Mouse (Mus musculus) forebrain, embryonic 12.5 days (tissue): ENCODE measurements around the gene Tmub2. TPM values are rescaled to one million over a fixed set of nuclear protein-coding genes. Genes with fewer than 3 reads are reported as not detected.
A peak's percentile ranks its signal among the peaks of the same experiment; 100 is the strongest.
"Not testable (repeated sequence)": the region's sequence is repeated elsewhere in the genome, so short reads cannot be mapped to it uniquely, and the experiment has no call there.

Experiments
- ATAC-seq: fragments of 200-750 bp; cut with Nextera tagmentation; 2 replicates; pipeline ENCODE4 v1.8.0; 2017; ENCODE audit warnings: moderate TSS enrichment; ENCODE audit not compliant: low FRiP score
- H3K27ac ChIP-seq: fragments of 300-500 bp; sonication (generic); 2 replicates; pipeline ENCODE4 v1.5.1; 2016; ENCODE audit warnings: mild to moderate bottlenecking
- H3K27me3 ChIP-seq: fragments of 300-500 bp; sonication (generic); 2 replicates; pipeline ENCODE4 v1.6.1; 2016; ENCODE audit warnings: mild to moderate bottlenecking
- H3K36me3 ChIP-seq: fragments of 300-500 bp; sonication (generic); replicated peaks from 2 replicates; pipeline ENCODE4 v1.6.1; 2016; ENCODE audit warnings: mild to moderate bottlenecking
- H3K4me1 ChIP-seq: fragments of 300-500 bp; sonication (generic); 2 replicates; pipeline ENCODE4 v1.6.1; 2016
- H3K4me2 ChIP-seq: fragments of 300-500 bp; sonication (generic); 2 replicates; pipeline ENCODE4 v1.6.1; 2016; ENCODE audit warnings: mild to moderate bottlenecking, moderate library complexity
- H3K4me3 ChIP-seq: fragments of 300-500 bp; sonication (generic); replicated peaks from 2 replicates; pipeline ENCODE4 v1.5.1; 2016; ENCODE audit warnings: mild to moderate bottlenecking
- H3K9ac ChIP-seq: fragments of 300-500 bp; sonication (generic); 2 replicates; pipeline ENCODE4 v1.6.1; 2016; ENCODE audit warnings: mild to moderate bottlenecking
- H3K9me3 ChIP-seq: fragments of 300-500 bp; sonication (generic); 2 replicates; pipeline ENCODE4 v1.6.1; 2016
- WGBS: fragments of 180-500 bp; shearing (Covaris S2); methylation state at CpG from one replicate; pipeline ENCODE4 v1.1.7; 2016; 5-methylcytosine and 5-hydroxymethylcytosine counted together
- polyA plus RNA-seq: library from polyadenylated mRNA; unstranded; fragments of >200 nt; fragmentation: Nextera tagmentation; extraction: Ambion mirVana; gene quantifications from 2 replicates; pipeline ENCODE4 v1.2.1, GENCODE M21; 2016

Tmub2 gene
- polyA plus RNA-seq, 1 experiment from 2014 or later, result 53.9 TPM

DNA sequence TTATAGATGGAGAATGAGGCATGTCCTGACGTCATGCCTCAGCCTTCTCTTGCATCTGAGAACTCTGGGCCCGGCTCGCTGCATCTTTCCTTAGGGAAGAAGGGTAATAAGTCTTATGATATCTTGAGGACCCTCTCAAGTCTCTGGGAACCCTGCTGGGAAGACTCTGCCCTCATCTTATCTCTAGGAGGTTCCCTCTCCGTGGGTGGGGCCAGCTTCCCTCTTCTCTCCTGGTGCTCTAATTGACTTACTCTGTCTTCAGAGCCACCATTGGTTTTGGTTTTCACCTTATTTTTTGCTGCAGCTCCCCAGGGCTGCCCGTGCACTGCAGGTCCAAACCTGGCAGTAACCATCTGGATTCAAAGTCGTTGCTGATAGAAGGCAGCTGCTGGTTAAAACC is 26.6 kb upstream of the Tmub2 start:
- no peak overlapping the region for H3K4me3 ChIP-seq
- no peaks in the 10 kb centered on the region for H3K9me3 ChIP-seq
- H3K27me3 ChIP-seq, result no peaks in the 10 kb centered on the region
- H3K4me1 ChIP-seq, result peaks cover 14% of the 10 kb centered on the region
- ATAC-seq, result no peak
- H3K9ac ChIP-seq, result no peak overlapping the region
- H3K27ac ChIP-seq, result peak overlapping the region; percentile 38; the same call in 1 of the 2 replicates
- no peak overlapping the region for H3K4me2 ChIP-seq
- 88% methylated on average over 6 of the region's 6 CpGs for WGBS
- peaks cover 54% of the 10 kb centered on the region for H3K36me3 ChIP-seq

DNA sequence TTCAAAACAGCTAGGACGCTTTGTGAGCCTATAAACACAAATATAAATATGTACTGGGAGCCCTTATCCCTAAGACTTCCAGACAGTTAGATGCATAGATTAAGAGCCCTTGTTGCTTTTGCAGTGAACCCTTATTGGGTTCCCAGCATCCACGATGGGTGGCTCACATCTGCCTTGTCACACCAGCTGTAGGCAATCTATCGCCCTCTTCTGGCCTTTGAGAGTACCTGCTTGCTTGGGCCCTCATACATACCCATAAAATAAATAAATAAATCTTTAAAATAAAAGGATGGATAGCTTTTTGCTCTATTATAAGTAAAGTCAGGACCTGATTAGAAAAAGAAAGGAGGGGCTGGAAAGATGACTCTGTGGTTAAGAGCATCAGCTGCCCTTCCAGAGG is 26.2 kb upstream of the Tmub2 start:
- Histone ChIP-seq H3K4me1 (peaks cover 14% of the 10 kb centered on the region), H3K36me3 (peaks cover 54% of the 10 kb centered on the region), H3K27ac (no peak overlapping the region), H3K4me3 (no peak overlapping the region), H3K27me3 (no peaks in the 10 kb centered on the region), H3K9ac (no peak overlapping the region), H3K9me3 (no peaks in the 10 kb centered on the region), H3K4me2 (no peak overlapping the region)
- ATAC-seq, result no peak
- WGBS, result 80% methylated on average over 3 of the region's 3 CpGs

DNA sequence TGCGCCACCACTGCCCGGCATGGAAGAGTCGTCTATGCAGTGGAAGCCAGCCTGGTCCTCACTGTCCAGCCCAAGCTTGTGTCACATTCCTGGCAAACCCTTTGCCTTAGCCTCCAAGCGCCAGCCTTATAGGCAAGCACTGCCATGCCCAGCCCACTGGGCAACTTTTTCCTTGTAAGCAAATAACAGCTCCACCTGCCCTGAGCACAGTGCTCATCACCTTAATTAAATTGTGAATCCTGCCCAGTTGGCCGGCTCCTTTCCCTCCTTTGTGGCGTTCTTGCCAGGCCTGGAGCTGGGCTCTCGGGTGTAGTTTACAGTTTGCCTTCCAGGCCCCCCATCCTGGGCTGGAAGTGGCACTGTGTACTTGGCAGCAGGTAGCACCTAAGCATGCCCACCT is 21.5 kb upstream of the Tmub2 start:
- H3K36me3 ChIP-seq, result peaks cover 33% of the 10 kb centered on the region
- no peak overlapping the region for H3K4me3 ChIP-seq
- no peak overlapping the region for H3K9ac ChIP-seq
- H3K9me3 ChIP-seq, result no peaks in the 10 kb centered on the region
- H3K4me1 ChIP-seq, result 0 out of 2 replicates have a peak, but pooled peaks cover 2% of the 10 kb centered on the region
- H3K27me3 ChIP-seq, result no peaks in the 10 kb centered on the region
- H3K4me2 ChIP-seq, result no peak overlapping the region
- ATAC-seq, result no peak
- 89% methylated on average over 7 of the region's 7 CpGs for WGBS
- no peak overlapping the region for H3K27ac ChIP-seq

DNA sequence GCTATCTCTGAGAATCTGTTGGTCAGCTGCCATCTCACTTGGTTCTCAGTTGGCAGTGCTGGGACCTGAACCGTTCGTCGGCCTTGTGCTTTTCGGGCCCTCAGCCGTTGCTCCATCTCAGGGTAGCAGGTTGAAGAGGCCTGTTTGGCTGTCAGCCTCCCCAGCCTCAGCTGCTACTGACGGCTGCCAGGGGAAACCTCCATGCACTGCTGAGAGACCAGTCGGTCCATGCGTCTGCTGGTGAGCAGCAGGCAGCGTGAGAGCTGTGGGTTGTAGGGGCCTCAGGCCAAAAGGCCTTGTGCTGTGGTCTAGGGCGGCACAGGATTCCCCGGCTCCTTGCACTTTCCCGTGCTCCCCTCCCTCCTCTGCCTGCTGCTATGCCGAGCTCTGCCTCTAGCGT is 18.9 kb upstream of the Tmub2 start:
- Histone ChIP-seq H3K36me3 (peaks cover 14% of the 10 kb centered on the region), H3K4me1 (0 out of 2 replicates have a peak, but pooled peaks cover 2% of the 10 kb centered on the region), H3K27me3 (0 out of 2 replicates have a peak, but pooled peaks cover 2% of the 10 kb centered on the region), H3K9ac (no peak overlapping the region), H3K27ac (no peak overlapping the region), H3K4me3 (no peak overlapping the region), H3K4me2 (no peak overlapping the region), H3K9me3 (no peaks in the 10 kb centered on the region)
- WGBS, result 72% methylated on average over 14 of the region's 14 CpGs
- no peak for ATAC-seq

DNA sequence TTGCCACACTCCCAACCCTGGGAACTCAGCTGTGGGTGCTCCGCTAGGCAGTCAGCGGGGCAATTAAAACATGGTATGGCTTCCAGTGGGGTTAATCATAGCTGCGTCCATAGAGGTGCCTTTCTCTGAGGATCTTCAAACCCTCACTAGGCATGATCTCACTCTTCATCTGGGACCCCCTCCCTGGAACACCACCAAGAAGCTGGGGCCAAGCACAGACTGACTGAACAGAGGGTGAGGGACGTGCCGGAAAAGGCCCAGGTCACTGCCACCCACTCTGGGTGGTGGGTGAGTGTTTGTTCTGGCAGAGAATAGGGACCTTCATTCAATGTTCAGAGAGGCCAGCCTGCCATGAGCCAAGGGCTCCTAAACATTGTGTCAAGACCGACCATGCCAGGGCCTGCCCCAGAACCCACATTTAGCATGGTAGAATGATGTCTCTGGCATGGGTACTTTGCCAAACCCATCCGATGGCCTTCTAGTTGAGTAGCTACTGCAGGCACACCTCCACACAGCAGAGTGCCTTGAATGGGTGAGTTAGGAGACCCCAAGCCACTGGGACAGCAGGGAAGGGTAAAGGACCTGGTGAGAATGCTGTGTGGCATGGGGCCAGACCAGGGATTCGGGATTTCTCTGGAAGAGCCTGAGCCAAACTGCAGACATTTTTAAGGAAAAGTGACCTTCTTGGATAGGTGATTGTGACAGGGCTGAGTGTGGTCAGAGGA is 17.9 kb upstream of the Tmub2 start:
- no peak for ATAC-seq
- Histone ChIP-seq H3K9ac (no peak overlapping the region), H3K27ac (no peak overlapping the region), H3K9me3 (no peaks in the 10 kb centered on the region), H3K36me3 (peaks cover 9% of the 10 kb centered on the region), H3K4me1 (0 out of 2 replicates have a peak, but pooled peaks cover 2% of the 10 kb centered on the region), H3K27me3 (0 out of 2 replicates have a peak, but pooled peaks cover 2% of the 10 kb centered on the region), H3K4me3 (no peak overlapping the region), H3K4me2 (no peak overlapping the region)
- 88% methylated on average over 8 of the region's 8 CpGs for WGBS

DNA sequence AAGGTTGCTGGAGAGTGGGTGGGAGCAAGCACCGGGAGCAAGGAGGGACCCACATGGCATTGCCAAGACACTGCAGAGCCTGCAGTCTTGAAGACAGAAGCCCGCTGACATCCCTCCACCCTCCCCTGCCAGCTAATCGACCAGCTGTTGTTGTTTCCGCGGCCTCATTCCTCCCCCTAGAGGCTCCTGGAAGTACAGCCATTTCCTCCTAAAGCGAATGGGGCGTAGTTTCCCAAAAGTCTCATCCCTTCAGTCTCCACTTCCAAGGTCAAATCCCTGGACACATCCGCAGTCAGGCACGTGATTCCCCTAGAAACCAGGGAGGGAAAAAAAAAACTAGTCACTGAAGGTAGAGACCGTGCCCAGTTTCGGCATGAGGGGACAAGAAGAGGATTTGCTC is 17.3 kb upstream of the Tmub2 start:
- H3K4me2 ChIP-seq, result no peak overlapping the region
- WGBS, result 9% methylated on average over 11 of the region's 11 CpGs

DNA sequence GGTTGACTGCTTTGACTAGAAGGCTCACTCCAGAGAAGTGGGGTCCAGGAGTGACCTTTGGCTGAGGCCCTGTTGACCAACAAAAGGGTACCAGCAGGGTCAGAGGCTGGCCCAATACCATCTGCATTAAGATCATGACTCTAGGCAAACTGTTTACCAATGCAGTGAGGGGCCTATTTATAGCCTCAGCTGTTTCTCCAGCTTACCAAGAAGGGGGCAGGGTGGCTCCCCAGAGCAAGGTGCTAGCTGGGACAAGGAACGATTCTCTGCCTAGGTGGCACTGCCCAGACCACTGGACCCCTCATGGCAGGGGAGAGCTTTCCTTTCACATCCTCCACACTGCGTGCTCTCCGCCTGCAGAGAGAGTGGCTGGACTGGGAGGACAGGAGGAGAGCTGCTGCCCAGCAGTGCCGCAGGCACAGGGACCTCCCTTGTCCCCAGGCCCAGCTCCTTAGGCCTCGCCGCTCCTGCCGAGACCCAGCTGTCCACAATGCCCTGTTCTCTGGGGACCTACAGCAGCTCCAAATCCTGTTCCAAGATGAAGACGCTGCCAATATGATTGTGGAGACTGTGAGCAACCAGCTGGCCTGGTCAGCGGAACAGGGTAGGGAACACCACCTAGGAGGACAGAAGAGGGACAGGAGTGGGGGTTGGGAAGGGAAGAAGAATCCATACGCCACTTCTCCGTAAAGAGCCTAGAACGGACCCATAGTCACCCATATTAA is 16.0 kb upstream of the Tmub2 start, which contains the start of gene Asb16:
Gene Asb16 (plus strand): TSS at position 224 of the 725 bp plus-strand sequence.
- no peak within 1 kb of the TSS for H3K9ac ChIP-seq
- no peak for ATAC-seq
- no peaks in the 10 kb centered on the region for H3K36me3 ChIP-seq

More for the DNA sequence above, 17.3 kb upstream of the Tmub2 start:
- no peaks in the 10 kb centered on the region for H3K9me3 ChIP-seq
- 0 out of 2 replicates have a peak, but pooled peaks cover 2% of the 10 kb centered on the region for H3K27me3 ChIP-seq
- H3K9ac ChIP-seq, result no peak overlapping the region
- 0 out of 2 replicates have a peak, but pooled peaks cover 2% of the 10 kb centered on the region for H3K4me1 ChIP-seq
- H3K36me3 ChIP-seq, result peaks cover 3% of the 10 kb centered on the region
- H3K4me3 ChIP-seq, result no peak overlapping the region
- H3K27ac ChIP-seq, result no peak overlapping the region
- ATAC-seq, result peak; percentile 46; the same call in 1 of the 2 replicates

DNA sequence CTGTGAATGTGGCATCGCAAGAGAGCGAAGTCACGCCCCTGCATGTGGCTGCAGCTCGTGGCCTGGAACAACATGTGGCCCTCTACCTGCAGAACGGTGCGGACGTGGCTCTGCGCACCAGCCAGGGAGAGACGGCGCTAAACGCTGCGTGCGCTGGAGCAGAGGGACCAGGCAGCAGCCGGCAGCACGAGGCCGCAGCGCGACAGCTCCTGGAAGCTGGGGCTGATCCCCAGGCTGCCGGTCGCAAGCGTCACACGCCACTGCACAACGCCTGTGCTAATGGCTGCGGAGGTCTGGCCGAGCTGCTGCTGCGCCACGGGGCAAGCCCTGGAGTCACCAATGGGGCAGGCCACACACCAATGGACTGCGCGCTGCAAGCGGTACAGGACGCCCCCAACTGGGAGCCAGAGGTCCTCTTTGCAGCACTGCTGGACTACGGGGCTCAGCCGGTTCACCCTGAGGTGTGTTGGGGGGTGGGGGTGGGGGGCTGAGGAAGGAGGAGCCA is 8.3 kb upstream of the Tmub2 start:
- Histone ChIP-seq H3K4me2 (peak overlapping the region; percentile 72), H3K9ac (peak overlapping the region; percentile 56; the same call in 1 of the 2 replicates), H3K4me1 (peaks cover 9% of the 10 kb centered on the region), H3K27me3 (peaks cover 23% of the 10 kb centered on the region), H3K36me3 (no peaks in the 10 kb centered on the region), H3K9me3 (no peaks in the 10 kb centered on the region), H3K4me3 (peak overlapping the region; percentile 39), H3K27ac (peak overlapping the region; percentile 36; the same call in 1 of the 2 replicates)
- 2% methylated on average over 33 of the region's 33 CpGs for WGBS
- peak; percentile 58; the same call in 1 of the 2 replicates for ATAC-seq

More for the DNA sequence above, 16.0 kb upstream of the Tmub2 start, which contains the start of gene Asb16:
- Histone ChIP-seq H3K4me1 (0 out of 2 replicates have a peak, but pooled peaks cover 2% of the 10 kb centered on the region), H3K27ac (no peak within 1 kb of the TSS), H3K9me3 (no peaks in the 10 kb centered on the region), H3K4me3 (no peak within 1 kb of the TSS), H3K27me3 (0 out of 2 replicates have a peak, but pooled peaks cover 2% of the 10 kb centered on the region), H3K4me2 (no peak within 1 kb of the TSS)
- WGBS, result 88% methylated on average over 12 of the region's 12 CpGs

DNA sequence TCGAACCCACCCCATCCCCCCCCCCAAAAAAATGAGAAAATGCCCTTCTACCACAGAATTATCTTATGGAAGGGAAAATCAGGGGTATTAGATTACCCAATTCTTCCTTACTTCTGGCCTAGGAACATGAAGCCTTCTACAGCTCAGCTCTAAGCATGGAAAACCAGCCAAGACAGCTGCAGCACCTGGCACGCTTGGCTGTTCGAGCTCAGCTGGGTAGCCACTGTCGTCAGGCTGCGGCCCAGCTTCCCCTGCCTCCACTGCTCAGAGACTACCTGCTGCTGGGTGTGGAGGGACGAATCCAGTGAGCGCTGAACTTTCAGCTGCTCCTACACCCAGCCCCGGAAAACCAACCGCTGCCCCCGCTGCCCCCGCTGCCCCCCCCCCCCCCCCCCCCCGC is 7.0 kb upstream of the Tmub2 start:
- no peak overlapping the region for H3K27ac ChIP-seq
- H3K36me3 ChIP-seq, result no peaks in the 10 kb centered on the region
- H3K4me2 ChIP-seq, result no peak overlapping the region
- peaks cover 23% of the 10 kb centered on the region for H3K27me3 ChIP-seq
- no peak for ATAC-seq
- H3K9me3 ChIP-seq, result no peaks in the 10 kb centered on the region
- no peak overlapping the region for H3K9ac ChIP-seq
- 63% methylated on average over 7 of the region's 12 CpGs for WGBS
- no peak overlapping the region for H3K4me3 ChIP-seq
- peaks cover 9% of the 10 kb centered on the region for H3K4me1 ChIP-seq

DNA sequence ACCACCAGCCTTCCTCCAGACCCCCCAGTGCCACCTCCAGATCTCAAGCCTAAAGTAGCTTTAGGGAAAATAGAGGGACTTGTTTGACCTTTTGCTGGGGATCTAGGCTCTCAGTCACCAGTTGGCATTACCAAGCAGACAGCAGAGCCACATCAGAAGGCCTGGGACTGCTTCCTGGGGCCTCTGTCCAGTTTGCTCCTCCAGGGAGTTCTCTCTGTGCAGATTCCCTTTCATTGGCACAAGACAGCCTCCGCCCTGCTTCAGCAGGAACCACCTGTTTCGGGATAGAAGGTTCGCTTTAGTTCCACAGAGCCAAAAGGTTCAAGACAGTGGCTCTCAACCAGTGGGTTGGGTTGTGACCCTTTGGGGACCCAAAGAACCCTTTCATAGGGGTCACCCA is 5.1 kb upstream of the Tmub2 start:
- H3K36me3 ChIP-seq, result no peaks in the 10 kb centered on the region
- 97% methylated on average over 3 of the region's 3 CpGs for WGBS
- no peak overlapping the region for H3K4me2 ChIP-seq
- H3K4me1 ChIP-seq, result peaks cover 9% of the 10 kb centered on the region
- H3K9me3 ChIP-seq, result no peaks in the 10 kb centered on the region
- H3K4me3 ChIP-seq, result no peak overlapping the region
- H3K9ac ChIP-seq, result no peak overlapping the region
- H3K27ac ChIP-seq, result no peak overlapping the region
- H3K27me3 ChIP-seq, result peaks cover 23% of the 10 kb centered on the region
- no peak for ATAC-seq

DNA sequence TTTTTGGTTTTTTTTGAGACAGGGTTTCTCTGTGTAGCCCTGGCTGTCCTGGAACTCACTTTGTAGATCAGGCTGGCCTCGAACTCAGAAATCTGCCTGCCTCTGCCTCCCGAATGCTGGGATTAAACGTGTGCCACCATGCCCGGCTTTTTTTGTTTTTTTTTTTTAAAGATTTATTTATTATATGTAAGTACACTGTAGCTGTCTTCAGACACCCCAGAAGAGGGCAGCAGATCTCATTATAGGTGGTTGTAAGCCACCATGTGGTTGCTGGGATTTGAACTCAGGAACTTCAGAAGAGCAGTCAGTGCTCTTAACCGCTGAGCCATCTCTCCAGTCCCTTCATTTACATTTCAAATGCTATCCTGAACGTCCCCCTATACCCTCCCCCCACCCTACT is 4.5 kb upstream of the Tmub2 start:
- H3K4me1 ChIP-seq, H3K4me2 ChIP-seq, ATAC-seq, H3K27ac ChIP-seq, H3K9me3 ChIP-seq, H3K9ac ChIP-seq, H3K4me3 ChIP-seq, H3K36me3 ChIP-seq: not testable (repeated sequence)
- 81% methylated on average over 6 of the region's 6 CpGs for WGBS
- peaks cover 20% of the 10 kb centered on the region for H3K27me3 ChIP-seq

DNA sequence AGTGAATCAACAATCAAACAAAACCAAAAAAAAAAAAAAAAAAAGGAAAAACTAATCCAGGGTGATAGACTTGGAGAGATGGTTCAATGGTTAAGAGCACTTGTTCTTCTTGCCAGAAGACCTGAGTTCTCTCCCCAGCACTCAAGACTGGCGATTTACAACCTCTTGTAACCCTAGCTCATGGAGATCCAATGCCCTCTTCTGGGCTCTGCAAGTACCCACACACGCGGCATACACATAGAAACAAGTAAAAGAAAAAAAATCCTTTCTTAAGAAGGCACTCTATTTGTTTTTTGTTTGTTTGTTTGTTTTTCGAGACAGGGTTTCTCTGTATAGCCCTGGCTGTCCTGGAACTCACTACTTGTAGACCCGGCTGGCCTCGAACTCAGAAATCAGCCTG is 809 bp upstream of the Tmub2 start:
- 89% methylated on average over 6 of the region's 6 CpGs for WGBS
- peak overlapping the region; percentile 68 for H3K4me3 ChIP-seq
- no peaks in the 10 kb centered on the region for H3K9me3 ChIP-seq

More for the DNA sequence above, 809 bp upstream of the Tmub2 start:
- Histone ChIP-seq H3K4me1 (peaks cover 15% of the 10 kb centered on the region), H3K27ac (peak overlapping the region; percentile 76), H3K4me2 (peak overlapping the region; percentile 73; the same call in 1 of the 2 replicates), H3K27me3 (no peaks in the 10 kb centered on the region), H3K36me3 (peaks cover 18% of the 10 kb centered on the region), H3K9ac (no peak overlapping the region)
- 0 out of 2 replicates have a peak, but pooled peaks have one; percentile 16 for ATAC-seq
